Mouse (Mus musculus) spleen, adult 2 months (tissue): ENCODE data around the gene Fam3c.

ENCODE experiments used
- CTCF ChIP-seq: fragments of 200-500 bp; IDR thresholded peaks from 2 replicates; pipeline ENCODE4 v1.5.1; 2011; ENCODE audit warnings: mild to moderate bottlenecking, inconsistent platforms; ENCODE audit not compliant: insufficient read depth, insufficient read length, insufficient replicate concordance; ENCODE audit errors: extremely low read depth
- POLR2A ChIP-seq: fragments of 200-500 bp; IDR thresholded peaks from 2 replicates; pipeline ENCODE4 v1.6.1; 2011; ENCODE audit warnings: low read depth, low read length, inconsistent platforms

DNA sequence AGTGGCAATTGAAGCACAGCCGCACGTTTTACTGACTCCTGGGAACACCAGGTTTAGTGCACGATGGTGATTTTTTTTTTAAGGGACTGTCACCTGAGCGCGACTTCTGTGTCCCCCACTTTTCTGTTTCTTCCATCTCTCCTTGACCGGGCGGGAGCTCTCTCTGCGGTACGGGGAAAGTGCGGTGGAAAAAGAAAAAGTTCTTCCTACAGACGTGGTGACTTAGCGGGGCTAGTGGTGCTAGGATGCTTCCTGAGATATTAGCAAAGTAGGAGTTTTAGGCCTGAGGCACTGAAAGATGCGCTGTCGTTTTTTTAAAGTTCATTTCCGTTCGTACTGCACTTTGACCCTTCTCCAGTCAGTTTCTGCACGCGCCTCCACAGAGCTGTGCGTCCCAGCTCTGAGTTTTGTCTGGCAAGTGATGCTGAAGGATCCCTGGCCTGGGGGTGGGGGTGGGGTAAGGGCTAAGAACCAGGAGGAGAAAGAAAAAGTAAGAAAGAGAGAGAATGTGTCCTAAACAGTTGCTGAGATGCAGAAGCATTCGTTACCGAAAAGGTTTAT, 66.5 kb downstream of the Fam3c start:
- TF ChIP-seq POLR2A (no peak), CTCF (no peak)
